In the genomic region with DNA sequence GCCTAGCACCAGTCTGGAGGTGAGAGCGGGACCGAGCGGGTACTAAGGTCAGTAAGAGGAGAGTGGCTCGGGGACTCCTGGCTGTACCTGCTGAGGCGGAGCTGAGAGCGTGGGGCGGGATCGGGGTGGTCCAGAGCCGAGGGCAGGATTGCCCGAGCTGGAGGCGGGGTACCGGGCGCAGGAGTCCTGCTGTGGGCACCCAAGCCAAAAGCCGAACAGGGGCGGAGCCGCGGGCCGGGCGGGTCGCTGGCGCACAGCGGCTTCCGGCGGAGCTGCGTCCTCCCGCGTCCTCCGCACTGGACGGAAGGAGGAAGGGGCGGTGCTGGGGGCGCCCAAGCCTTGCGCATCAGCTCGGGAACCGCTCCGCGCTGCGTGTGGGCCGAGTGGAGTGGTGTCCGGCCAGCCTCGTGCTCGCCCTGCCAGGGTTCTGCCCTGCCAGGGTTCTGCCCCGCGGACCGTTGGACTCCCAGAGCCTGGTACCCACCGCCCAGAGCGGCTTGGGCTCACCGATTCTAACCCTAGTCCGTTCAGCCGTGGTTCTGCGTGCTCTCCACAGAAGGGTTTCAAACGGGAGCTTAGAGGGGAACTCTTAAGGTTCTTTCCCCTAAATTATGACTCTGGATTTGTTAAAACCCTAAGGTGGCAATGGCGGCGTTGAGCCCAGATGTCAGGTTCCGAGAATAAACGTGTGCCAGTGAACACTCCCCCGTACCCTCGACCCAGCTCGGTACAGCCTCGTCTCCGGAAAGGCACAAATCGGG, we compare ENCODE assay signal across 8 mouse cellular contexts. TPM values are rescaled to one million over a fixed set of nuclear protein-coding genes. Genes with fewer than 3 reads are reported as not detected.
DNase-seq lines count a peak whose midpoint lies in the region; ATAC-seq and TF ChIP-seq lines count a peak whose summit lies in the region.

A gene (minus strand): TSS at position 262 of the 761 bp plus-strand sequence.

- H3K4me2 ChIP-seq in lung, postnatal 0 days (replicated peaks; ENCODE audit: low read depth, low read length): peak within 1 kb of the TSS; percentile 73

- no peak for TF ChIP-seq EP300 in MEL (IDR thresholded peaks at IDR 0.05; ENCODE audit: low read depth in 1 of 2, low read length in 2 of 2)
- TF ChIP-seq EP300 in lung, postnatal 0 days (IDR thresholded peaks at IDR 0.05): no peak; the same call in 1 of the 2 replicates

- TF ChIP-seq POLR2A in MEL (IDR thresholded peaks at IDR 0.05; ENCODE audit: control insufficient read depth in 1 of 2, insufficient read depth in 1 of 2, low read depth in 1 of 2, low read length in 2 of 2, poor library complexity in 1 of 2): peak; percentile 93 to 98

- H3K4me1 ChIP-seq in MEL (ENCODE audit: control insufficient read depth in 1 of 2, insufficient read depth in 2 of 2, low read length in 2 of 2): peaks cover 3 to 23% of the 10 kb centered on the region in 2 experiments
- H3K4me1 ChIP-seq in hindbrain, embryonic 10.5 days (replicated peaks): peaks cover 32% of the 10 kb centered on the region
- H3K4me1 ChIP-seq in lung, postnatal 0 days (ENCODE audit: insufficient read depth, low read depth, low read length): peaks cover 4% of the 10 kb centered on the region; the same call in 1 of the 2 replicates

- DNase-seq in MEL (ENCODE audit: low read depth, low spot score): peak; percentile 92
- peak; percentile 88 for DNase-seq in cerebellum, adult 8-10 months
- DNase-seq in hindbrain, embryonic 10.5 days (ENCODE audit: low spot score): peak; percentile 90
- peak; percentile 91 for DNase-seq in layer of hippocampus, adult 9-11 months
- peak; percentile 97 for DNase-seq in lung, postnatal 0 days (ENCODE audit: low spot score)
- peak; percentile 91 for DNase-seq in ovary, postnatal 14 days (ENCODE audit: low spot score)
- DNase-seq in thymus, postnatal 14 days: peak; percentile 88

- no peak for TF ChIP-seq CTCF in MEL (IDR thresholded peaks at IDR 0.05 in 2 of 3, conservative IDR thresholded peaks at IDR 0.05 in 1 of 3; ENCODE audit: control insufficient read depth in 1 of 3, insufficient read depth in 1 of 3, low read depth in 2 of 3, low read length in 3 of 3, poor library complexity in 1 of 3, severe bottlenecking in 1 of 3)
- TF ChIP-seq CTCF in lung, postnatal 0 days (IDR thresholded peaks at IDR 0.05): peak; percentile 21

- peaks cover 13% of the 10 kb centered on the region for H3K79me2 ChIP-seq in MEL (ENCODE audit: control insufficient read depth, insufficient read depth, low read length, poor library complexity)

- ATAC-seq in frontal cortex, adult (ENCODE audit: low TSS enrichment): peak; percentile 97
- ATAC-seq in lung, postnatal 0 days: peak; percentile 99

- no peaks in the 10 kb centered on the region for H3K27me3 ChIP-seq in MEL (ENCODE audit: control insufficient read depth in 1 of 2, insufficient read depth in 2 of 2, low read length in 2 of 2)
- no peaks in the 10 kb centered on the region for H3K27me3 ChIP-seq in hindbrain, embryonic 10.5 days (ENCODE audit: insufficient read depth, poor library complexity, severe bottlenecking)
- no peaks in the 10 kb centered on the region for H3K27me3 ChIP-seq in lung, postnatal 0 days (replicated peaks; ENCODE audit: insufficient read depth, low read length)

- peak within 1 kb of the TSS; percentile 84 to 89 for H3K4me3 ChIP-seq in MEL (ENCODE audit: control insufficient read depth in 1 of 2, insufficient read depth in 1 of 2, low read depth in 2 of 2, low read length in 2 of 2)
- H3K4me3 ChIP-seq in hindbrain, embryonic 10.5 days: peak within 1 kb of the TSS; percentile 79
- H3K4me3 ChIP-seq in lung, postnatal 0 days (ENCODE audit: low read depth, low read length): peak within 1 kb of the TSS; percentile 57

- no peak for TF ChIP-seq RAD21 in MEL (IDR thresholded peaks at IDR 0.05; ENCODE audit: low read depth, low read length)

- H3K9ac ChIP-seq in MEL (ENCODE audit: control insufficient read depth, low read depth, low read length, poor library complexity, severe bottlenecking): peak within 1 kb of the TSS; percentile 96
- peak within 1 kb of the TSS; percentile 72 for H3K9ac ChIP-seq in lung, postnatal 0 days (replicated peaks; ENCODE audit: low read depth)

- no peaks in the 10 kb centered on the region for H3K9me3 ChIP-seq in MEL (replicated peaks; ENCODE audit: insufficient read depth, low read length)
- no peaks in the 10 kb centered on the region for H3K9me3 ChIP-seq in hindbrain, embryonic 10.5 days
- no peaks in the 10 kb centered on the region for H3K9me3 ChIP-seq in lung, postnatal 0 days (ENCODE audit: low read length)

- peak within 1 kb of the TSS; percentile 85 for H3K27ac ChIP-seq in MEL (ENCODE audit: control insufficient read depth, low read depth, low read length)
- peak within 1 kb of the TSS; percentile 98 for H3K27ac ChIP-seq in hindbrain, embryonic 10.5 days
- peak within 1 kb of the TSS; percentile 91 for H3K27ac ChIP-seq in lung, postnatal 0 days (ENCODE audit: low read length)

- WGBS in hindbrain, embryonic 10.5 days: 1% methylated on average over 61 of the region's 61 CpGs
- under 1% methylated on average over 46 of the region's 61 CpGs for WGBS in lung, postnatal 0 days

- H3K36me3 ChIP-seq in MEL (ENCODE audit: control insufficient read depth in 1 of 2, insufficient read depth in 2 of 2, low read length in 2 of 2): peaks cover 0 to 21% of the 10 kb centered on the region in 2 experiments; a peak in 2 of 4 replicates
- H3K36me3 ChIP-seq in hindbrain, embryonic 10.5 days: peaks cover 30% of the 10 kb centered on the region
- no peaks in the 10 kb centered on the region; the same call in 1 of the 2 replicates for H3K36me3 ChIP-seq in lung, postnatal 0 days (ENCODE audit: insufficient read depth, low read length)

TF ChIP-seq in MEL, 35 proteins besides CTCF, POLR2A, EP300 and RAD21:
- no peak for TF ChIP-seq ZKSCAN1 (IDR thresholded peaks at IDR 0.05; ENCODE audit: low read depth, low read length)
- TF ChIP-seq HCFC1 (IDR thresholded peaks at IDR 0.05; ENCODE audit: low read depth, low read length): peak; percentile 80
- no peak for TF ChIP-seq MEF2A (IDR thresholded peaks at IDR 0.05; ENCODE audit: extremely low read depth, insufficient replicate concordance, low read depth, low read length, poor library complexity, severe bottlenecking)
- no peak for TF ChIP-seq ZNF384 (IDR thresholded peaks at IDR 0.05; ENCODE audit: low read depth, low read length)
- peak; percentile 47; the same call in 1 of the 2 replicates for TF ChIP-seq TBP (IDR thresholded peaks at IDR 0.05; ENCODE audit: low read depth, low read length)
- TF ChIP-seq MAX (IDR thresholded peaks at IDR 0.05; ENCODE audit: low read length): peak; percentile 71
- 0 out of 2 replicates have a peak, but pooled peaks have one; percentile 10 for TF ChIP-seq MAZ (IDR thresholded peaks at IDR 0.05; ENCODE audit: low read depth, low read length)
- no peak for TF ChIP-seq USF2 (IDR thresholded peaks at IDR 0.05; ENCODE audit: borderline replicate concordance in 1 of 2, insufficient read depth in 1 of 2, low read depth in 1 of 2, low read length in 2 of 2)
- TF ChIP-seq JUND (IDR thresholded peaks at IDR 0.05; ENCODE audit: low read depth, low read length): no peak
- peak; percentile 73 for TF ChIP-seq MXI1 (IDR thresholded peaks at IDR 0.05; ENCODE audit: low read depth, low read length)
- TF ChIP-seq CHD1 (IDR thresholded peaks at IDR 0.05; ENCODE audit: low read depth, low read length): no peak; the same call in 1 of the 2 replicates
- peak; percentile 95 for TF ChIP-seq POLR2AphosphoS2 (IDR thresholded peaks at IDR 0.05; ENCODE audit: low read length)
- no peak for TF ChIP-seq USF1 (IDR thresholded peaks at IDR 0.05; ENCODE audit: low read depth, low read length)
- peak; percentile 68 for TF ChIP-seq TCF12 (IDR thresholded peaks at IDR 0.05; ENCODE audit: low read depth, low read length)
- no peak; the same call in 1 of the 2 replicates for TF ChIP-seq E2F4 (IDR thresholded peaks at IDR 0.05; ENCODE audit: borderline replicate concordance, low read depth, low read length)
- 0 out of 2 replicates have a peak, but pooled peaks have one; percentile 13 for TF ChIP-seq ETS1 (IDR thresholded peaks at IDR 0.05; ENCODE audit: low read depth, low read length)
- no peak for TF ChIP-seq ZC3H11A (IDR thresholded peaks at IDR 0.05; ENCODE audit: low read depth, low read length)
- TF ChIP-seq GATA1 (IDR thresholded peaks at IDR 0.05; ENCODE audit: low read depth, low read length): no peak
- peak; percentile 97 for TF ChIP-seq NELFE (IDR thresholded peaks at IDR 0.05; ENCODE audit: low read depth, low read length)
- peak; percentile 87 for TF ChIP-seq ZMIZ1 (IDR thresholded peaks at IDR 0.05; ENCODE audit: low read depth, low read length)
- no peak for TF ChIP-seq TAL1 (IDR thresholded peaks at IDR 0.05; ENCODE audit: low read length)
- peak; percentile 56 for TF ChIP-seq NRF1 (IDR thresholded peaks at IDR 0.05; ENCODE audit: insufficient read depth, low read depth, low read length, poor library complexity, severe bottlenecking)
- TF ChIP-seq SMC3 (IDR thresholded peaks at IDR 0.05; ENCODE audit: low read depth, low read length): no peak
- peak; percentile 76 for TF ChIP-seq MYC (IDR thresholded peaks at IDR 0.05; ENCODE audit: low read depth, low read length)
- TF ChIP-seq GABPA (IDR thresholded peaks at IDR 0.05; ENCODE audit: low read depth, low read length): no peak
- peak; percentile 81 for TF ChIP-seq ELF1 (IDR thresholded peaks at IDR 0.05; ENCODE audit: low read depth, low read length)
- TF ChIP-seq MYB (IDR thresholded peaks at IDR 0.05; ENCODE audit: low read depth, low read length): no peak
- 0 out of 2 replicates have a peak, but pooled peaks have one; percentile 19 for TF ChIP-seq RCOR1 (IDR thresholded peaks at IDR 0.05; ENCODE audit: low read depth, low read length)
- TF ChIP-seq KAT2A (conservative IDR thresholded peaks at IDR 0.05; ENCODE audit: low read depth, low read length): no peak; the same call in 1 of the 2 replicates
- peak; percentile 36; the same call in 1 of the 2 replicates for TF ChIP-seq SIN3A (IDR thresholded peaks at IDR 0.05; ENCODE audit: low read length)
- TF ChIP-seq MAFK (IDR thresholded peaks at IDR 0.05; ENCODE audit: borderline replicate concordance, low read depth, low read length): no peak
- 0 out of 2 replicates have a peak, but pooled peaks have one; percentile 77 for TF ChIP-seq UBTF (IDR thresholded peaks at IDR 0.05; ENCODE audit: borderline replicate concordance, insufficient read depth, low read depth, low read length)

RNA-seq across cellular contexts. Expression of the gene that starts here (rescaled TPM):
- 20.1 and 24.8 TPM in 2 replicates for total RNA-seq in MEL (2012; rRNA removed)
- 10 to 100 TPM in 1 of 2 experiments, not detected in 1; 86.7 TPM for polyA plus RNA-seq in MEL (2012; ENCODE audit: insufficient read depth in 1 of 2, insufficient read length in 2 of 2, low read depth in 1 of 2, low replicate concordance in 2 of 2, missing spikeins in 1 of 2)
- 143 and 164 TPM in 2 replicates for polyA plus RNA-seq in hindbrain, embryonic 10.5 days (2016; fragmentation: Nextera tagmentation; extraction: Ambion mirVana)
- 54.9 and 59.9 TPM in 2 replicates for polyA plus RNA-seq in lung, postnatal 0 days (2015; fragmentation: Nextera tagmentation; extraction: Ambion mirVana)

Comparison
In these comparisons a context has a peak if more than half of its experiments do, and no peak if none do; other contexts are left out.
1. Peak in every context shown above with its lines: DNase-seq, ATAC-seq, H3K4me3 ChIP-seq and H3K27ac ChIP-seq.